Mouse (Mus musculus) frontal cortex, postnatal 36 days (tissue): ENCODE data around the gene Ifi47.

Experiments
- DNase-seq, 2 experiments: peaks; one replicate each; pipeline ENCODE4 v3.0.0; 2022; ENCODE audit warnings: low spot score in 2 of 2

Ifi47 gene

GRCm38 (mm10) chr11:49089735-49090507 lies 13.5 kb downstream of the Ifi47 start:
- DNase-seq: no peak

- DNase-seq: no peak
These were observed 14.2 kb downstream of the Ifi47 start for GRCm38 (mm10) chr11:49090551-49090950.

GRCm38 (mm10) chr11:49091171-49091570 lies 14.8 kb downstream of the Ifi47 start:
- DNase-seq: no peak

- DNase-seq: no peak
These were observed 15.7 kb downstream of the Ifi47 start for GRCm38 (mm10) chr11:49092053-49092586.

GRCm38 (mm10) chr11:49092786-49093185 lies 16.4 kb downstream of the Ifi47 start:
- no peak for DNase-seq

- no peak for DNase-seq
These were observed 17.7 kb downstream of the Ifi47 start for GRCm38 (mm10) chr11:49093861-49094660.

GRCm38 (mm10) chr11:49095367-49095766 lies 19.0 kb downstream of the Ifi47 start:
- DNase-seq: no peak

GRCm38 (mm10) chr11:49100409-49100808 lies 24.0 kb downstream of the Ifi47 start:
- DNase-seq: no peak

GRCm38 (mm10) chr11:49101500-49101899 lies 25.1 kb downstream of the Ifi47 start:
- no peak for DNase-seq

- peak; percentile 84 to 91 for DNase-seq
These were observed 26.8 kb downstream of the Ifi47 start for GRCm38 (mm10) chr11:49103047-49103693.

- DNase-seq: no peak
These were observed 29.4 kb downstream of the Ifi47 start for GRCm38 (mm10) chr11:49105752-49106151.

GRCm38 (mm10) chr11:49107650-49108537 lies 31.5 kb downstream of the Ifi47 start:
- DNase-seq: no peak

- DNase-seq: peak in 1 of 2 experiments; percentile 31
These were observed 32.4 kb downstream of the Ifi47 start for GRCm38 (mm10) chr11:49108833-49109232.

- DNase-seq: peak in 1 of 2 experiments; percentile 21
These were observed 34.6 kb downstream of the Ifi47 start for GRCm38 (mm10) chr11:49111000-49111399.

- peak in 1 of 2 experiments; percentile 34 for DNase-seq
These were observed 36.3 kb downstream of the Ifi47 start for GRCm38 (mm10) chr11:49112624-49113219.

- no peak for DNase-seq
These were observed 37.8 kb downstream of the Ifi47 start for GRCm38 (mm10) chr11:49114158-49114557.

GRCm38 (mm10) chr11:49114774-49115173 lies 38.4 kb downstream of the Ifi47 start, which contains the start of gene Olfr1396:
Olfr1396 (minus strand) TSS chr11:49114874.
- no peak for DNase-seq

GRCm38 (mm10) chr11:49119635-49120034 lies 43.2 kb downstream of the Ifi47 start:
- no peak for DNase-seq

GRCm38 (mm10) chr11:49124169-49124568 lies 47.8 kb downstream of the Ifi47 start:
- DNase-seq: peak in 1 of 2 experiments; percentile 12

- no peak for DNase-seq
These were observed 65.6 kb downstream of the Ifi47 start, which contains the start of gene Olfr1395 for GRCm38 (mm10) chr11:49141974-49142373. Olfr1395 (plus strand) TSS chr11:49142274.
